Mouse (Mus musculus) R1 (cell line): ENCODE measurements around the gene Tmem221.

ENCODE experiments used
- DNase-seq: peaks from one replicate; pipeline ENCODE4 v3.0.0-alpha.2; 2018; ENCODE audit warnings: low read depth, low spot score

The Tmem221 gene

GRCm38 (mm10) chr8:71579009-71579408, 20.3 kb upstream of the Tmem221 start:
- no peak for DNase-seq

GRCm38 (mm10) chr8:71577856-71578387, 19.3 kb upstream of the Tmem221 start:
- no peak for DNase-seq

GRCm38 (mm10) chr8:71575020-71575419, 16.3 kb upstream of the Tmem221 start:
- DNase-seq: no peak

- DNase-seq: no peak
Observed at GRCm38 (mm10) chr8:71574426-71574825, 15.8 kb upstream of the Tmem221 start.

GRCm38 (mm10) chr8:71572847-71573633, 14.4 kb upstream of the Tmem221 start:
- no peak for DNase-seq

GRCm38 (mm10) chr8:71572077-71572476, 13.4 kb upstream of the Tmem221 start:
- DNase-seq: no peak

GRCm38 (mm10) chr8:71570291-71570954, 11.8 kb upstream of the Tmem221 start:
- DNase-seq: peak; percentile 100

- peak; percentile 98 for DNase-seq
Observed at GRCm38 (mm10) chr8:71569366-71570290, 11.0 kb upstream of the Tmem221 start.

GRCm38 (mm10) chr8:71568941-71569340, 10.3 kb upstream of the Tmem221 start:
- no peak for DNase-seq

- no peak for DNase-seq
Observed at GRCm38 (mm10) chr8:71568387-71568937, 9.8 kb upstream of the Tmem221 start, which contains the start of gene Slc27a1. Slc27a1 (plus strand) TSS chr8:71568882.

- DNase-seq: no peak
Observed at GRCm38 (mm10) chr8:71567587-71567986, 8.9 kb upstream of the Tmem221 start.

GRCm38 (mm10) chr8:71566501-71566900, 7.8 kb upstream of the Tmem221 start, which contains the start of gene Nxnl1:
Nxnl1 (minus strand) TSS chr8:71566601.
- DNase-seq: no peak

- no peak for DNase-seq
Observed at GRCm38 (mm10) chr8:71563992-71564391, 5.3 kb upstream of the Tmem221 start.

GRCm38 (mm10) chr8:71562751-71563150, 4.1 kb upstream of the Tmem221 start:
- DNase-seq: peak; percentile 69

- DNase-seq: peak; percentile 85
Observed at GRCm38 (mm10) chr8:71561401-71561800, 2.7 kb upstream of the Tmem221 start.

- no peak for DNase-seq
Observed at GRCm38 (mm10) chr8:71560765-71561164, 2.1 kb upstream of the Tmem221 start.

- no peak for DNase-seq
Observed at GRCm38 (mm10) chr8:71560071-71560470, 1.4 kb upstream of the Tmem221 start.

- DNase-seq: peak; percentile 98
Observed at GRCm38 (mm10) chr8:71558958-71559690, 453 bp upstream of the Tmem221 start.

- DNase-seq: no peak
Observed at GRCm38 (mm10) chr8:71554644-71555043, 4.0 kb downstream of the Tmem221 start.

GRCm38 (mm10) chr8:71554001-71554400, 4.7 kb downstream of the Tmem221 start:
- DNase-seq: no peak
